In the genomic region with DNA sequence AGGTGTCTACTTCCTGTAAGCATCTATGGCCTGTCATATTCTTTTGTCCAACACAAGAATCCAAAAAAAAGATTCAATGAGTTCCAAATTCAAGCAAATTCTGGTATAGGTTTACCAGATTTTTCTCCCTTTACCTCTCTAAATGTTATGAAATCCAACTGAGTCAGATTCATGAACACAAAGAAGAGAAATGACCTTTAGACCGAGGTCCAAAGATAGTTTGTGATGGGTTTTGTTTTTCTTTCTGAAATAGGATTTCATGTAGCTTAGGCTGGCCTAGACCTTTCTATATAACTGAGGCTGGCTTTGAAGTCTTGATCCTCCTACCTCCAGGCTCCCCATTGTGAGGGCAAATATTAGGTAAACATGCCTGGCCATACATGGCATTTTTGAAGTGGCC, we compare ENCODE assay signal across 29 mouse cellular contexts. TPM values are rescaled to one million over a fixed set of nuclear protein-coding genes. Genes with fewer than 3 reads are reported as not detected.
A peak's percentile ranks its signal among the peaks of the same experiment; 100 is the strongest.
DNase-seq lines count a peak whose midpoint lies in the region; ATAC-seq and TF ChIP-seq lines count a peak whose summit lies in the region.
"Had no signal": no experiment of that assay in that cellular context is flagged by ENCODE, and none has a peak within 500 bp of the region (broad histone marks: within the 10 kb centered on the region; RNA-seq: fewer than 3 reads in every experiment).

No protein-coding gene starts in this region.

- H3K27ac ChIP-seq in gastrocnemius, adult 2 months: peak overlapping the region; percentile 73
- H3K27ac ChIP-seq in heart, embryonic 15.5 days: peak overlapping the region; percentile 54
- H3K27ac ChIP-seq in lung, embryonic 14.5 days (ENCODE audit: low read depth): peak overlapping the region; percentile 82
- H3K27ac ChIP-seq in intestine, embryonic 15.5 days: peak overlapping the region; percentile 82; the same call in 1 of the 2 replicates
- H3K27ac ChIP-seq: embryonic facial prominence, embryonic 13.5 days; forebrain, embryonic 13.5 days; hindbrain, embryonic 12.5 days; layer of hippocampus, adult 2 months; limb, embryonic 12.5 days; liver, embryonic 14.5 days; macrophage; midbrain, embryonic 15.5 days; neural tube, embryonic 13.5 days had no signal

- 89% methylated on average over 1 of the region's 1 CpGs for WGBS in heart, embryonic 15.5 days
- 51% methylated on average over 1 of the region's 1 CpGs for WGBS in lung, embryonic 14.5 days
- WGBS in intestine, embryonic 15.5 days: 89% methylated on average over 1 of the region's 1 CpGs

- H3K9ac ChIP-seq in heart, embryonic 15.5 days: no peak overlapping the region
- H3K9ac ChIP-seq in lung, embryonic 14.5 days: no peak overlapping the region
- no peak overlapping the region for H3K9ac ChIP-seq in intestine, embryonic 15.5 days
- H3K9ac ChIP-seq: embryonic facial prominence, embryonic 13.5 days; forebrain, embryonic 13.5 days; hindbrain, embryonic 12.5 days; limb, embryonic 12.5 days; liver, embryonic 14.5 days; midbrain, embryonic 15.5 days; neural tube, embryonic 13.5 days had no signal

- no peaks in the 10 kb centered on the region for H3K36me3 ChIP-seq in heart, embryonic 15.5 days
- H3K36me3 ChIP-seq in lung, embryonic 14.5 days (ENCODE audit: insufficient read depth): no peaks in the 10 kb centered on the region
- H3K36me3 ChIP-seq in intestine, embryonic 15.5 days: no peaks in the 10 kb centered on the region
- H3K36me3 ChIP-seq: embryonic facial prominence, embryonic 13.5 days; hindbrain, embryonic 12.5 days; limb, embryonic 12.5 days; midbrain, embryonic 15.5 days; neural tube, embryonic 13.5 days had no signal

- H3K9me3 ChIP-seq in heart, embryonic 15.5 days (replicated peaks): no peaks in the 10 kb centered on the region
- no peaks in the 10 kb centered on the region for H3K9me3 ChIP-seq in lung, embryonic 14.5 days (ENCODE audit: low read depth, low read length)
- no peaks in the 10 kb centered on the region for H3K9me3 ChIP-seq in intestine, embryonic 15.5 days
- H3K9me3 ChIP-seq: embryonic facial prominence, embryonic 13.5 days; forebrain, embryonic 13.5 days; hindbrain, embryonic 12.5 days; limb, embryonic 12.5 days; midbrain, embryonic 15.5 days; neural tube, embryonic 13.5 days had no signal

- H3K27me3 ChIP-seq in heart, embryonic 15.5 days: no peaks in the 10 kb centered on the region
- no peaks in the 10 kb centered on the region for H3K27me3 ChIP-seq in lung, embryonic 14.5 days (ENCODE audit: insufficient read depth, low read length)
- no peaks in the 10 kb centered on the region for H3K27me3 ChIP-seq in intestine, embryonic 15.5 days (replicated peaks)
- H3K27me3 ChIP-seq: embryonic facial prominence, embryonic 13.5 days; forebrain, embryonic 13.5 days; hindbrain, embryonic 12.5 days; limb, embryonic 12.5 days; midbrain, embryonic 15.5 days; neural tube, embryonic 13.5 days had no signal

- H3K4me3 ChIP-seq in gastrocnemius, adult 2 months: no peak overlapping the region
- H3K4me3 ChIP-seq in heart, embryonic 15.5 days: no peak overlapping the region
- H3K4me3 ChIP-seq in lung, embryonic 14.5 days (ENCODE audit: low read depth, low read length): no peak overlapping the region
- no peak overlapping the region for H3K4me3 ChIP-seq in intestine, embryonic 15.5 days (replicated peaks)
- H3K4me3 ChIP-seq: embryonic facial prominence, embryonic 13.5 days; forebrain, embryonic 13.5 days; hindbrain, embryonic 12.5 days; layer of hippocampus, adult 2 months; limb, embryonic 12.5 days; midbrain, embryonic 15.5 days; neural tube, embryonic 13.5 days had no signal

- ATAC-seq in heart, embryonic 15.5 days (replicated peaks; ENCODE audit: insufficient number of reproducible peaks, insufficient read depth, low FRiP score, low read depth): no peak
- ATAC-seq in lung, embryonic 14.5 days (ENCODE audit: insufficient read depth): no peak
- ATAC-seq in intestine, embryonic 15.5 days: no peak
- no peak for ATAC-seq in CD4-positive, CD25-positive, alpha-beta regulatory T cell, adult 4 months
- ATAC-seq: forebrain, embryonic 13.5 days; midbrain, embryonic 15.5 days had no signal

- no peak overlapping the region for H3K4me2 ChIP-seq in heart, embryonic 15.5 days
- no peak overlapping the region for H3K4me2 ChIP-seq in lung, embryonic 14.5 days
- H3K4me2 ChIP-seq in intestine, embryonic 15.5 days (replicated peaks): no peak overlapping the region
- H3K4me2 ChIP-seq: embryonic facial prominence, embryonic 13.5 days; forebrain, embryonic 13.5 days; hindbrain, embryonic 12.5 days; limb, embryonic 12.5 days; midbrain, embryonic 15.5 days; neural tube, embryonic 13.5 days had no signal

- no peak for DNase-seq in gastrocnemius, adult 2 months
- DNase-seq in gastrocnemius, postnatal 25 days: no peak
- no peak for DNase-seq in heart, postnatal 14 days
- DNase-seq in lung, embryonic 14.5 days: no peak
- DNase-seq in lung, postnatal 36 days: no peak
- DNase-seq: adrenal gland, postnatal 10 days; cerebellum, adult 8-10 months; cerebellum, postnatal 36 days; embryo, embryonic 11 days; kidney, adult 9 months; kidney, postnatal 14 days; layer of hippocampus, postnatal 36 days; retina, postnatal 1 day; right cerebral cortex, postnatal 25 days; thymus, adult 18-20 months; thymus, postnatal 36 days had no signal

- no peak for TF ChIP-seq CTCF in gastrocnemius, adult 2 months (IDR thresholded peaks at IDR 0.05)
- TF ChIP-seq CTCF in lung, embryonic 14.5 days (IDR thresholded peaks at IDR 0.05; ENCODE audit: low read depth): no peak

- intact Hi-C loops in gastrocnemius, adult 2 months (cut with DNase I): no loop called here
- intact Hi-C loops in heart, postnatal 14 days (cut with DNase I): no loop called here

- peaks cover 60% of the 10 kb centered on the region for H3K4me1 ChIP-seq in heart, embryonic 15.5 days (replicated peaks)
- H3K4me1 ChIP-seq in lung, embryonic 14.5 days (ENCODE audit: insufficient read depth): peaks cover 26% of the 10 kb centered on the region
- peaks cover 25% of the 10 kb centered on the region for H3K4me1 ChIP-seq in intestine, embryonic 15.5 days (replicated peaks)
- H3K4me1 ChIP-seq: embryonic facial prominence, embryonic 13.5 days; limb, embryonic 12.5 days had no signal

RNA-seq across cellular contexts. Expression of a gene that starts 27.8 kb away (rescaled TPM):
- under 1 TPM; 0.18 to 0.42 TPM for total RNA-seq in gastrocnemius, adult 2 months (2021)
- total RNA-seq in gastrocnemius, postnatal 25 days (2021): 1 to 10 TPM in 1 of 2 experiments, under 1 TPM in 1; 0.96 to 1.3 TPM
- 1.7 and 2.1 TPM in 2 replicates for polyA plus RNA-seq in heart, embryonic 15.5 days (2015; fragmentation: Nextera tagmentation; extraction: Ambion mirVana)
- under 1 TPM; 0.68 to 0.74 TPM for total RNA-seq in heart, postnatal 14 days (2021)
- 0.83 and 1.1 TPM in 2 replicates for polyA plus RNA-seq in lung, embryonic 14.5 days (2014; fragmentation: Nextera tagmentation; extraction: Ambion mirVana)
- 1.2 and 1.7 TPM in 2 replicates for polyA plus RNA-seq in intestine, embryonic 15.5 days (2015; fragmentation: Nextera tagmentation; extraction: Ambion mirVana)
- under 1 TPM in 1 of 2 experiments, not detected in 1; 0.94 TPM for polyA plus RNA-seq in CD4-positive, CD25-positive, alpha-beta regulatory T cell, adult 4 months (2017; shearing (Covaris generic))
- total RNA-seq: granulocyte monocyte progenitor cell, adult 5-6 weeks; layer of hippocampus, adult 2 months; layer of hippocampus, postnatal 36 days had no signal

RNA-seq across cellular contexts. Expression of a gene that starts 48.8 kb away (rescaled TPM):
- 10 to 100 TPM; 18.4 to 25.0 TPM for total RNA-seq in gastrocnemius, adult 2 months (2021)
- 10 to 100 TPM; 20.2 to 32.6 TPM for total RNA-seq in gastrocnemius, postnatal 25 days (2021)
- polyA plus RNA-seq in heart, embryonic 15.5 days (2015; fragmentation: Nextera tagmentation; extraction: Ambion mirVana): 10.5 and 14.0 TPM in 2 replicates
- 1 to 10 TPM; 6.9 to 7.2 TPM for total RNA-seq in heart, postnatal 14 days (2021)
- polyA plus RNA-seq in lung, embryonic 14.5 days (2014; fragmentation: Nextera tagmentation; extraction: Ambion mirVana): 7.0 and 7.5 TPM in 2 replicates
- polyA plus RNA-seq in intestine, embryonic 15.5 days (2015; fragmentation: Nextera tagmentation; extraction: Ambion mirVana): 10.2 and 11.9 TPM in 2 replicates
- 10 to 100 TPM; 17.7 to 21.3 TPM for polyA plus RNA-seq in CD4-positive, CD25-positive, alpha-beta regulatory T cell, adult 4 months (2017; shearing (Covaris generic))
